Mouse (Mus musculus) embryonic facial prominence, embryonic 11.5 days (tissue): ENCODE measurements around the gene Mydgf. TPM values are rescaled to one million over a fixed set of nuclear protein-coding genes. Genes with fewer than 3 reads are reported as not detected.

Experiments
- ATAC-seq: fragments of 200-750 bp; cut with Nextera tagmentation; replicated peaks from 2 replicates; pipeline ENCODE4 v1.8.0; 2017; ENCODE audit warnings: low read depth; ENCODE audit not compliant: insufficient number of reproducible peaks, low FRiP score, low TSS enrichment
- DNase-seq: peaks from one replicate; pipeline ENCODE4 v3.0.0-alpha.2; 2015; ENCODE audit warnings: low spot score
- H3K27ac ChIP-seq: fragments of 300-500 bp; sonication (generic); replicated peaks from 2 replicates; pipeline ENCODE4 v1.5.1; 2014; ENCODE audit warnings: mild to moderate bottlenecking, low read depth, low read length, control low read depth
- H3K27me3 ChIP-seq: fragments of 300-500 bp; sonication (generic); 2 replicates; pipeline ENCODE4 v1.6.1; 2014; ENCODE audit warnings: mild to moderate bottlenecking, low read length, moderate library complexity, mixed read lengths; ENCODE audit not compliant: control insufficient read depth, insufficient read depth
- H3K36me3 ChIP-seq: fragments of 300-500 bp; sonication (generic); replicated peaks from 2 replicates; pipeline ENCODE4 v1.6.1; 2014; ENCODE audit warnings: low read depth, mild to moderate bottlenecking, low read length, moderate library complexity, mixed read lengths; ENCODE audit not compliant: control insufficient read depth, insufficient read depth
- H3K4me1 ChIP-seq: fragments of 300-500 bp; sonication (generic); 2 replicates; pipeline ENCODE4 v1.6.1; 2014; ENCODE audit warnings: low read length, mixed read lengths; ENCODE audit not compliant: control insufficient read depth, insufficient read depth
- H3K4me2 ChIP-seq: fragments of 300-500 bp; sonication (generic); 2 replicates; pipeline ENCODE4 v1.6.1; 2014; ENCODE audit warnings: low read depth, mild to moderate bottlenecking, control low read depth, low read length, moderate library complexity
- H3K4me3 ChIP-seq: fragments of 300-500 bp; sonication (generic); 2 replicates; pipeline ENCODE4 v1.5.1; 2014; ENCODE audit warnings: low read depth, low read length, control low read depth
- H3K9ac ChIP-seq: fragments of 300-500 bp; sonication (generic); replicated peaks from 2 replicates; pipeline ENCODE4 v1.6.1; 2014; ENCODE audit warnings: mild to moderate bottlenecking, control low read depth, low read length
- H3K9me3 ChIP-seq: fragments of 300-500 bp; sonication (generic); replicated peaks from 2 replicates; pipeline ENCODE4 v1.6.1; 2016; ENCODE audit warnings: mild to moderate bottlenecking, low read length, inconsistent platforms, mixed read lengths; ENCODE audit not compliant: control insufficient read depth
- WGBS: fragments of 180-500 bp; shearing (Covaris S2); extraction: QIAGEN DNeasy Blood & Tissue Kit; methylation state at CpG from one replicate; pipeline ENCODE4 v1.1.7; 2014; 5-methylcytosine and 5-hydroxymethylcytosine counted together
- polyA plus RNA-seq: library from polyadenylated mRNA; unstranded; fragments of >200 nt; fragmentation: Nextera tagmentation; extraction: Ambion mirVana; gene quantifications from 2 replicates; pipeline ENCODE4 v1.2.1, GENCODE M21; 2014

Gene Mydgf
- polyA plus RNA-seq = 48.5 and 60.5 TPM in 2 replicates

DNA sequence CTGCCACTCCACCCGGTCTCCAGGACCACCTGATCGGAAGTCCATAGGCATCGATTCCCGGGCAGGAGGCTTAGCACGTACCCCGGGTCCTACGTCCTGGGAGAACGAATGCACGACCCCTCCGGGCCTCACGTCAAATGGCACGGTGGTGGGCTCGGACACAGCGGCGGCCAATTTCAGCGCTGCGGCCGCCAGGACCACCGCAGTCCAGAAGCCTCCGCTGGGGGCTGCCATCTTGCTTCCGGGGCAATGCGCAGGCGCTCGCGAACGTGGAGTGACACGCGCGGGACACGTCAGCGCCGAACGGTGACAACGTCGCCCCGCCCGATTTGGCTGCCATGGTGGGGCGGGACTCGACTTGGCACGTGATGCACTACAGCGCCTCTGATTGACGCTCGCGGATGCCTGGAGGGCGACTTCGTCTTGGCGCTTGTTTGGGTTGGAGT, at the start of gene Mydgf:
TSS of gene Mydgf (minus strand) at position 263 of the 446 bp plus-strand sequence.
- peaks cover 6% of the 10 kb centered on the region for H3K36me3 ChIP-seq
- peak within 1 kb of the TSS; percentile 82 for H3K9ac ChIP-seq
- H3K4me1 ChIP-seq = no peaks in the 10 kb centered on the region
- ATAC-seq (peak; percentile 63), DNase-seq (peak; percentile 97)
- H3K27me3 ChIP-seq = no peaks in the 10 kb centered on the region
- under 1% methylated on average over 47 of the region's 47 CpGs for WGBS
- H3K4me2 ChIP-seq = peak within 1 kb of the TSS; percentile 79
- peak within 1 kb of the TSS; percentile 83 for H3K4me3 ChIP-seq
- peak within 1 kb of the TSS; percentile 35; the same call in 1 of the 2 replicates for H3K27ac ChIP-seq
- H3K9me3 ChIP-seq = no peaks in the 10 kb centered on the region

DNA sequence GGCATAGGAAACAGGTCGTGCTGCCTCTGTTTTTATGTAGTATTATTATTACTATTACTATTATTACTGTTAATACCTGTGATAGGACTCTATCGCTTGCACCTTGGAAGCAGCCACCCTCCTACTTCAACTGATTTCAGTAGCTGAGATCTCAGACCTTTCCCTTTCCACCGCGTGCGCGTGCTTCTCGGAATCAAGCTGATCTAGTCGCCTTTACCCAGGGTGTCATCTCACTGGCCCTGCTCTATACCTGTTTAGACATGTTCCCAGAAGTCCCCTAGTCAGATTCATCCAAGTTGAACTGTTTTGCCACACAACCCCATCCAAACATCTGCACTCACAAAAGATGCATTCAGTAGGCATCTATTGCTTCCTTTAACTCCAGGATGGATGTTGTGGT, 49.7 kb upstream of the Mydgf start:
- ATAC-seq (no peak), DNase-seq (no peak)
- Histone ChIP-seq H3K9me3 (no peaks in the 10 kb centered on the region), H3K27me3 (no peaks in the 10 kb centered on the region), H3K4me2 (no peak overlapping the region), H3K9ac (no peak overlapping the region), H3K36me3 (no peaks in the 10 kb centered on the region), H3K4me1 (peaks cover 3% of the 10 kb centered on the region; the same call in 1 of the 2 replicates), H3K27ac (no peak overlapping the region), H3K4me3 (no peak overlapping the region)
- 55% methylated on average over 8 of the region's 8 CpGs for WGBS

DNA sequence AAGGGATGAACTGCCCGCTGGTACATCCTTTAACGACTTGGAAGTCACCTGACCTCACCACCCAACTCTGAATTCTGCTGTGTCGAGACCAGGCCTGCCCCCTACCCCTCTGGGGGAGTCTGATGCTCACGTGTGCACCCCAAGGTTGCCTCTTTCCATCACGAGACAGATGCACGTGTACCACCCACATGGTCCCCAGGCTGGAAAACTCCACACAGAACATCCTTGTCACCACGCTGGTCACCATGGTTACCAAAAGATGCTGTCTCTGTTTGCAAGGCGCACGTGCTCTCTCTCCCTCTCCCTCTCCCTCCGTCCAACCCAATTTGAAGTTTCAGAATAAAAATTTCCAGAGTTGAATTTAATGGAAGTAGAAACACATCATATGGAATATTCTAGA, 46.2 kb upstream of the Mydgf start:
- DNase-seq (no peak), ATAC-seq (no peak)
- no peaks in the 10 kb centered on the region for H3K9me3 ChIP-seq
- H3K4me1 ChIP-seq = no peaks in the 10 kb centered on the region
- H3K36me3 ChIP-seq = no peaks in the 10 kb centered on the region
- no peak overlapping the region for H3K4me3 ChIP-seq
- H3K4me2 ChIP-seq = no peak overlapping the region
- H3K27ac ChIP-seq = no peak overlapping the region
- 72% methylated on average over 10 of the region's 10 CpGs for WGBS
- no peak overlapping the region for H3K9ac ChIP-seq
- no peaks in the 10 kb centered on the region for H3K27me3 ChIP-seq

DNA sequence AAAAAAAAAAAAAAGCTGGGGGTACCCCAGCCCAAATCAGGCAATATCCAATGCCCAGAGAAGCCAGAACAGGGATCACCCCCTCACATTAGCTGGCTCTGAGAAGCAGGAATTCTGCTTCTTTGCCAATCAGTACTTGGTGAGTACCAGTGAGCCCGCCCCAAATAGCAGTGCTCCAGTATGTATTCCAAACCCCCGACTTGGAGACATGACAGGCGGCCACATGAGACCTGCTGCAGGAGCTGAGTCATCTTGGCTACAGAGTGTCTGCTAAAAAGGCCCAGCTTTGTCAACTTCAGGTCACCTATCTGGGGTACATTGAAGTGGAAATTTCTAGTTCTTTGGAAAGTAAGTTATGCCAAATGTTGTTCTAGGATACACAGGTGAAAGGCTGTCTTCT, 42.8 kb upstream of the Mydgf start:
- Histone ChIP-seq H3K27me3 (no peaks in the 10 kb centered on the region), H3K27ac (no peak overlapping the region), H3K4me2 (no peak overlapping the region), H3K9ac (no peak overlapping the region), H3K36me3 (no peaks in the 10 kb centered on the region), H3K9me3 (no peaks in the 10 kb centered on the region), H3K4me3 (no peak overlapping the region), H3K4me1 (no peaks in the 10 kb centered on the region)
- ATAC-seq = no peak
- WGBS = 73% methylated on average over 3 of the region's 3 CpGs
- DNase-seq = no peak

DNA sequence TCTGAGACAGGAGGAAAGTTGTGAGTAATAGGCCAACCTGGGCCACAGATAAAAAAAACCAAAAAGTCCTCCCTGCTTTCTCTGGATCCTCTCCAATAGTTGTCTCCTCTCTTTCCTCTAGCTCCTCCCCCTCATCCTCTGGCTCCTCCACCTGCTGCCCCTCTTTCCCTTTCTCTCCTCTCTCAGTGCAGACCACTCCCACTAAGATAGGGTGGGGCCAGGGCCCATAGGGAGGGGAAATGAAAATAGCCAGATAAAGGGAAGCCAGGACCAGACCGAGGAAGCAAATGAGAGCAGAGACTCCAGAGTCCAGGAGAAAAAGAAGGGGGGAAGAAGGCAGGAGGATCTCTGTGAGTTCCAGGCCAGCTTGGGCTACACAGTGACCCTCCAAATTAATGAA, 41.2 kb upstream of the Mydgf start:
- no peak overlapping the region for H3K27ac ChIP-seq
- H3K36me3 ChIP-seq = no peaks in the 10 kb centered on the region
- no peak overlapping the region for H3K9ac ChIP-seq
- WGBS = 63% methylated on average over 1 of the region's 1 CpGs
- no peaks in the 10 kb centered on the region for H3K4me1 ChIP-seq
- H3K27me3 ChIP-seq = no peaks in the 10 kb centered on the region
- DNase-seq (no peak), ATAC-seq (no peak)
- no peak overlapping the region for H3K4me2 ChIP-seq
- H3K9me3 ChIP-seq = no peaks in the 10 kb centered on the region
- H3K4me3 ChIP-seq = no peak overlapping the region

- WGBS = 58% methylated on average over 3 of the region's 3 CpGs
Observed at GRCm38 (mm10) chr17:56219805-56220204, 36.1 kb upstream of the Mydgf start.

GRCm38 (mm10) chr17:56219251-56219650, 35.5 kb upstream of the Mydgf start:
- H3K4me2 ChIP-seq = peak overlapping the region; percentile 76
- peaks cover 5% of the 10 kb centered on the region; the same call in 1 of the 2 replicates for H3K4me1 ChIP-seq
- H3K9ac ChIP-seq = peak overlapping the region; percentile 88
- no peak for DNase-seq
- H3K4me3 ChIP-seq = peak overlapping the region; percentile 97
- WGBS = 41% methylated on average over 12 of the region's 12 CpGs
- no peak overlapping the region; the same call in 1 of the 2 replicates for H3K27ac ChIP-seq
- H3K36me3 ChIP-seq = no peaks in the 10 kb centered on the region
- ATAC-seq = no peak; the same call in 1 of the 2 replicates
- H3K27me3 ChIP-seq = no peaks in the 10 kb centered on the region
- H3K9me3 ChIP-seq = no peaks in the 10 kb centered on the region

More at GRCm38 (mm10) chr17:56219805-56220204, 36.1 kb upstream of the Mydgf start:
- no peak overlapping the region for H3K27ac ChIP-seq
- H3K9me3 ChIP-seq = no peaks in the 10 kb centered on the region
- no peak overlapping the region for H3K4me3 ChIP-seq
- H3K9ac ChIP-seq = no peak overlapping the region
- H3K36me3 ChIP-seq = no peaks in the 10 kb centered on the region
- no peak overlapping the region for H3K4me2 ChIP-seq
- no peak for DNase-seq
- peaks cover 5% of the 10 kb centered on the region; the same call in 1 of the 2 replicates for H3K4me1 ChIP-seq
- ATAC-seq = no peak
- H3K27me3 ChIP-seq = no peaks in the 10 kb centered on the region

DNA sequence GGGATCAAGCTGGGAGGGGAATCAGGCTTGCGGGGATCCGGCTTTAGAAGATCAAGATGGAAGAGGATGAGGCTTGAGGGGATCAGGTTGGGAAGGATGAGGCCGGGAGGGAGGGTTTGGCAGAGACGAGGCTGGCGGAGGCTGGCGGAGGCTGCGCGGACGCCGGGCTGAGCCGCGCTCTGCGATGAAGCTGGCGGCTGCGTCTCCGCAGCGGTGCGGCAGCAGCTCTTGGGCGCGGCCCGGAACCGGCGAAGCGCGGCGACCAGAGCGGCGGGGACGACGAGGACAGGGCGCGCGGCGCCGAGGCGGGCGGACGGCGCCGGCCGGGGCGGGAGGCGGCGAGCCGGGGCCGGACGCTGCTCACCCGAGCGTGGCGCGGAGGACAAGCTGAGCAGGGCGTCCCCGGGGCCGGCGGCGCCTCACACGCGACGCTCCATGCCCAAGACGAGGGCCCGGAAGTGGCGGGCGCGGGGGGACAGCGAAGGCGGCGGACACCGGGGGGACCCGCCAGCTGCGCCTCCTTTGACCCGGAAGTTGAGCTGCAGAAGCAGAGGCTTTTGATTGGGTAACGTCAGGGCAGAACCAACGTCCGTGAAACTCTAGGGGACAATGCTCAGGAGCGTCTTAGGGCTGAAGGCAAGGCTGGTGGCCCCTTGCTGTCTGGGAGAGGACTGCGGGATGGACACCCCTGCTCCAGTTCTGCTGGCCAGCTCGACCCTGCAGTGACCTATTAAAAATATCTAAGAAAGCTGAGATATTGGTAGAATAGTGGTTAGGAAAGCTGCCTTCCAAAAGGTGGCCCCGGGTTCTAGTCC, 34.9 kb upstream of the Mydgf start, which contains the start of gene Dpp9:
TSS of gene Dpp9 (minus strand) at position 529 of the 815 bp plus-strand sequence.
- H3K36me3 ChIP-seq = no peaks in the 10 kb centered on the region
- peak within 1 kb of the TSS; percentile 76 for H3K27ac ChIP-seq
- peak within 1 kb of the TSS; percentile 97 for H3K4me3 ChIP-seq
- H3K4me1 ChIP-seq = peaks cover 5% of the 10 kb centered on the region; the same call in 1 of the 2 replicates
- H3K27me3 ChIP-seq = no peaks in the 10 kb centered on the region
- DNase-seq (peak; percentile 95), ATAC-seq (peak; percentile 100)
- peak within 1 kb of the TSS; percentile 88 for H3K9ac ChIP-seq
- peak within 1 kb of the TSS; percentile 76 for H3K4me2 ChIP-seq
- H3K9me3 ChIP-seq = no peaks in the 10 kb centered on the region
- WGBS = under 1% methylated on average over 75 of the region's 78 CpGs
